Mouse (Mus musculus): ENCODE data around the gene Trim37.
"Not testable (repeated sequence)": the region's sequence is repeated elsewhere in the genome, so short reads cannot be mapped to it uniquely, and the experiment has no call there.

The Trim37 gene

DNA sequence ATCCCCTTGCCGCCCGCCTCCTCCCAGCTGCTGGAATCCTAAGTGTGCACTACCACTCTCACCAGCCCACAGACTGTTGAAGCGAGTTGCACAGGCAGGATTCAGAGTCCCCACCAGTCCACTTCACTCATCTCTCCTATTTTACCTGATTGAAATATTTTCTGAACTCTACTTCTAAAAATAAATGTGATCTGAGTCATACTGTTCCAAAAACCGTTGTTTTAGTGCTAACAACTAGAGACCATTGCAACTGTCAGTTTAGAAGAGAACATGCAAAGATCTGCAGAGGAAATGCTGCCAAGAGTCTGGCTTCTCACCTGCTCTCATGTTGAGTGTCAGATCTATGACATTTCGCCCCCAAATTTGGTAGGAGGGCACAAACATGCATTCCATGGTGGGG is 106.5 kb downstream of the Trim37 start:
- DNase-seq: no peak

GRCm38 (mm10) chr11:87234743-87235485 is 108.0 kb downstream of the Trim37 start:
- DNase-seq: no peak

- no peak for DNase-seq
Measured at GRCm38 (mm10) chr11:87235486-87235872, 108.6 kb downstream of the Trim37 start.

- DNase-seq: no peak
Measured at GRCm38 (mm10) chr11:87238891-87239530, 112.1 kb downstream of the Trim37 start.

DNA sequence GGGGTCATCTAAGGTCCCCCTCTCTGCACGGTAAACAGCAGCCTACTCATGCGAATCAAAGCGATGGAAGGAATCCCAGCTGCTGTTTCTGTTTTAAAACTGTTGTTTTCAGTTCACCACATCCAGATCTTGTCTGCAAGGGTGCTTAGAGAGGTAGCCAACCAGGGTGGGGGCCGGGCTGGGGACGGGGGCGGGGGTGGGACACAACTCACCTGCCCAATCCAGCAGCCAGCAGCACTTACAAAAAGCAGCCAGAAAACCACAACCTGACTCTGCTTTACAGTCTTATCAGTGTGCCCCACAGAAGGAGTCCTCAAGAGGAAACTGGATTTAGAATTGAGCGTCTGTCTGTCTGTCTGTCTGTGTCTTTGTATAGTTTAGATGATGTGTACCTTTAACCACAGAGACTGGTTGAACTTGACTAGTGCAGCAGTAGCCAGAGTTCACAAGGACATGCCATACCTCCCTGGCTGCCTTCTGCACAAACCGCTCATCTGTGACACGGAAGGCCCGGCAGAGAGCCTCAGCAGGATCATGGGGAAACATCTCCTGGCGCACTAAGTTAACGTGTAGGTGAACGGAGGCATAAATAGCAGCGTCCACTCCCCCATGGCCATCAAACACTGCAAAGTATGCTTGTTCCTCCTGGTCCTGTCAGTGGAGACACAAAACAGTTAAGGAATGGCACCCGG is 113.4 kb downstream of the Trim37 start:
- peak; percentile 6 for DNase-seq

- no peak for DNase-seq
Measured at GRCm38 (mm10) chr11:87240833-87241215, 113.9 kb downstream of the Trim37 start.

DNA sequence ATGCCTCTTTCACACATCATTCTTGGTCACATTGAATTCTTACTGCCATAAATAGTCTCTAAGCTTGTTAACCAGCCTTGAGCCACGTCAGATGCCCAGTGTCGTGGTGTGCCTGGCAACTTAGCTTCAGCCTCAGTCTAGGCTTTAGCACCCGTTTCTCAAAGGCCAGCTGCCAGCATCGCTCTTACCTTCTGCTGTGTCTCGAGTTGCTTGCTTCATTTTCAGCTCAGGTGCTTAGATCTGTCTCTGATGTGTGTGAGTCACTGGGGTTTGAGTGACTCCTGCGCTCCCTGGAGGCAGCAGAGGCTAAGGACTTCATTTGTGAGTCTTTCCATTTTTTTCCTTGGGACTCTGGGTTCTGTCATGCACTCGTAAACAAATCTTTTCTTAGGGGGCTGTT is 114.4 kb downstream of the Trim37 start:
- DNase-seq: no peak

DNA sequence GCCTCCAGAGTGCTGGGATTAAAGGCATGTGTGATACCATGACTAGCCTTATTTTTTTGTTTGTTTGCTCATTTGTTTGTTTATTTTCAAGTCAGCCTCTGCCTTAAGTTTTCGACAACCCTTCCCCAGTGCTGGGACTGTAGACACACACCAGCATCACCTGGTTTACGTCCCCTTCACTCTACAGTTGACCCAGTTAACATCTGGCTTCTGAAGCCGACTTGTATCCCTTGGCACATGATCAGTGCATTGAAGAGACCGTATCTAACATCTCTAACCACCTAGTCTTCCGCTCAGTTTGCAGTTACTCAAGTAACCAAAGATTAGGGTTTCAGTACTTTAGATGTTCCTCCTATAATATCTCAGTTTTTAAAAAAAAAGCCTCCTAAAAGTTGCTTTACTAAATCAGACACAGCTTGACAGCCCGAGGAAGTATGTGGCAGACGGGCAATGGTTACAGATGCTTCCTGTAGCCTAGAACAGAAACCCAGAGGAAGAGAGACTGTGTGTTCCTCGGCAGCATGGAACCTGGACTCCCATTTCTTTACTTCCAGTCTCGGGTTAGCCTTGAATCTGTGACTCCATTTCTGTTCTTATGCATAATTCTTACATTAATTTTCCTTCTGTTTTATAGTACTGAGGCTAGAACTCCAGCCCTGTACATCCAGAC is 118.4 kb downstream of the Trim37 start:
- DNase-seq: no peak

- no peak for DNase-seq
Measured at GRCm38 (mm10) chr11:87246107-87246651, 119.3 kb downstream of the Trim37 start.

- DNase-seq: no peak
Measured at GRCm38 (mm10) chr11:87246724-87247493, 120.0 kb downstream of the Trim37 start.

DNA sequence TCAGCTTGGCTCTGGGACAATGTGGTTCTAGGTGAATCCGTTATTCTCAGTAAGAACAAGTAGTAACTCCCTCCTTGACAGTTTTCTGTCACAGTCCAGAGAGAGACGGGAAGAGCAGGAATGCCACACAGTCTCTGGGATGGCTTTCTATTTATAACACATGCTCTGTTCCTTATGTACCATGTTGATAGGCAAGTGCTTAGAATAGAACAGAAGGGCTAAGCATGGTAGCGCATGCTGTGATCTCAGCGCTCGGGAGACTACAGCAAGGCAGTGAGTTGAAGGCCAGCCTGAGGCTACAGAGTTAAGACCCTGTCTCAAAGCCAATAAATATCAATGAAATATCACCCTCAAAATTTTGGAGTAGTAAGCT is 120.6 kb downstream of the Trim37 start:
- no peak for DNase-seq

DNA sequence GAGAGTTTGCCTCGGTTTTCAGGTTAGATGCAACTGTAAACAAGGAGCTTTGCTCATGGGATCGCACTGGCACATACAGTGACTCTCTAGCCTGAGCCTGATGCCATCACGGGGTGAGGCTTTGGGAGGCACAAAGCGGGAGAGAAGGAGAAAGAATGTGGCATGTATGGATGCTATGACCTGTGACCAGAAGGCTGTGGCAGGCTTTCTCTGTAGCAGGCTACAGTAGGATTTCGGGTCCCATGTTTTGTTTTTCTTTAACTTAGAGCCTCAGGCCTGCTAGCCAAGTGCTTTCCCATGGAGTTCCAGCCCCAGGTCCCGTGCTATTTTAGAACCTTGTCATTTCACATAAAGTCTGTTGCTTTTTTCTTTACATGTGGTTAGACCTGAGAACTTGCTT is 123.3 kb downstream of the Trim37 start:
- no peak for DNase-seq

DNA sequence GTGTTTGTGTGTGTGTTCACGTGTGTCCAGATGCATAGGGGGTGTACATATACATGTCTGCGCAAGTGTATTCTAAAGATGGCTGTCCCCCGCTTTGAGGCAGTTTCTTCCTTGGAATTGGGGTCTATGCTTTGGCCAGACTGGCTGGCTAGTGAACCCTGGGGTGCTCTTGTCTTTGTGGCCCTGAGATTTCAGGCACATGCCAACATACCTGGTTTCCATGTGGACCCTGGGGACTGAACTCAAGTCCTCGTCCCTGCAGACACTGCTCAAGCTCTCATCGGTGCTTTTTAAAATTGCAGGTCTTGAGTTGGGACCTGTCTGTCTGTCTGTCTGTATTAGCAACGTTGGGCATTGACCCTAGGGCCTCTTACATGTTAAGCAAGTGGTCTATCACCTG is 126.4 kb downstream of the Trim37 start:
- no peak for DNase-seq

GRCm38 (mm10) chr11:87254149-87254548 is 127.3 kb downstream of the Trim37 start:
- no peak for DNase-seq

DNA sequence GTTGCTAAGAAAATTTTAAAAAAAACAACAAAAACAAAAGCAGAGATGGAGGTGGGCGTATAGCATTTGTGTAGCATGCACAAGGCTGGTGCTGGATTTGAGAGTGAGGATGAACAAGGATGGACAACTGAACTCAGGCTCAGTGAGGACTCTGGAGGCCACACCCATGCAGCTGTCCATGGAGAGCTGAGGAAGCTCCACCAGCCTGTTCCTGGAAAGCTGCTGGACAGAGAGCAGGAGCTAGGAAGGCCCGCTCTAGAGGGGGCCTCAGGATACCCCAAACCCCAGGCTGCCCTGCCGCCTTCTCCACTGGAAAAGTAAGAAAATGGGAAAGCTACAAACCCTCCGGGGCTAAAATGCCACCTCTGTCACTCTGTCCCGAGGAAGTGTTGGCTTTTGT is 130.4 kb downstream of the Trim37 start:
- DNase-seq: no peak

GRCm38 (mm10) chr11:87259792-87260191 is 132.9 kb downstream of the Trim37 start:
- DNase-seq: no peak

- DNase-seq: not testable (repeated sequence)
Measured at GRCm38 (mm10) chr11:87261705-87262104, 134.8 kb downstream of the Trim37 start.

GRCm38 (mm10) chr11:87263946-87264345 is 137.1 kb downstream of the Trim37 start:
- no peak for DNase-seq

DNA sequence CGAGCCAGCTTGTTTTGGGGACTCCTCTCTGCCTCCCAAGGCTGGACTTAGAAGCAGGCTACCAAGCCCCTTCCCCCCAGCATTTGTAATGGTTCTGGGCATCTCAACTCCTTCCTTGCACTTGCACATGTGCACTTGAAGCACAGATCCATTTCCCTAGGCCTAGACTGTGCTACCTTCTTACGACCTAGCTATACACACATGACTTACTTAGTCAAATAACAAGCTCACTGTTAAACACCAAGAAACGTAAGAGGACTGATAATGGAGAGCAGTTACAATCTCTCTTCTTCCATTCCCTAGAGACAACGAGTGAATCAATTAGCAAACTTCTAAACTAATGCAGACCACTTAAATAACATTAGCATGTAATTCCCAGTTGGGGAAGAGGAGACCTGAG is 139.4 kb downstream of the Trim37 start:
- DNase-seq: no peak

GRCm38 (mm10) chr11:87268803-87269202 is 141.9 kb downstream of the Trim37 start:
- no peak for DNase-seq
